Mouse (Mus musculus) common myeloid progenitor, adult 5-6 weeks (primary cell): ENCODE results near the gene Micall1. TPM values are rescaled to one million over a fixed set of nuclear protein-coding genes. Genes with fewer than 3 reads are reported as not detected.

Experiments
- ATAC-seq: replicated peaks from 2 replicates; pipeline ENCODE4 v1.8.0; 2016; ENCODE audit warnings: low read depth, mild to moderate bottlenecking, moderate TSS enrichment, inconsistent platforms; ENCODE audit not compliant: poor library complexity, severe bottlenecking
- total RNA-seq: library from RNA; stranded (forward); fragments of 200-1000, 187-1606 nt; gene quantifications from 2 replicates; pipeline ENCODE4 v1.2.3, GENCODE M21; 2017

Micall1 gene
- total RNA-seq, 1 experiment from 2014 or later = 2.5 TPM

DNA sequence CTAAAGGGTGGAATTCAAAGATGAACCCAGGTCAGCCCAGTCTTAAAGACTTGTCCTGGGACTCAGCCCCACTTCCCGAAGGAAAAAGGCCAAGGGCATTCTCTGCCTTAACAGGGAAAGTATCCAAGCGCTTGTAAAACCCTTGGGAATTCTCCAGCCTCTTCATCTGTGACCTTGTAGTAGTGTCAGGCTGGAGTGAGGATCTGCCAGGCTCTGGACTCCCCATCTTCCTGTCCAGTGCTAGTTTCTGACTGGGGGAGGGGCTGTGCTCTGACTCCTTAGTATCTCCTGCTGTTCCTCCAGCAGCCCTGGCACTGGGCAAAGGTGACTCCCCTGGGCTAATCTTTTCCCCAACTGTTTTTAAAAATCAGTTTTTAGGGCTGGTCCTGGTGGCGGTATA, 12.1 kb upstream of the Micall1 start:
- no peak for ATAC-seq

DNA sequence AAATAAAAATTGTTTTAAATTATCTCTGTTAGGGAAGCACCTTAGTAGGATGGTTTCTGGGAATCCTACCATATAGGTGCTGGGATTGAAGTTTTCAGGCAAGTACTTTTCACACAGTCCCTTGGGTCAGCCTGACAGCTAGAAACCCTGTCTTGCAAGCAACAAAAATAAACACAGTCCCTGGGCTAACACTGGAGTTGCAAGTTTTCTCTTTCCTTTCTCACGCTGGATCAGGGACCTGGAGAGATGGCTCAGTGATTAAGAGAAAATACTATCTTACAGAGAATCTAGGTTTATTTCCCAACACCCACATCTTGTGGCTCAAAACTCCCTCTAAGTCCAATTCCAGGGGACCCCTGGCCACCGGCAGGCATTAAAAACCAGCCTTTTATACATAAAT, 11.6 kb upstream of the Micall1 start:
- ATAC-seq = no peak

DNA sequence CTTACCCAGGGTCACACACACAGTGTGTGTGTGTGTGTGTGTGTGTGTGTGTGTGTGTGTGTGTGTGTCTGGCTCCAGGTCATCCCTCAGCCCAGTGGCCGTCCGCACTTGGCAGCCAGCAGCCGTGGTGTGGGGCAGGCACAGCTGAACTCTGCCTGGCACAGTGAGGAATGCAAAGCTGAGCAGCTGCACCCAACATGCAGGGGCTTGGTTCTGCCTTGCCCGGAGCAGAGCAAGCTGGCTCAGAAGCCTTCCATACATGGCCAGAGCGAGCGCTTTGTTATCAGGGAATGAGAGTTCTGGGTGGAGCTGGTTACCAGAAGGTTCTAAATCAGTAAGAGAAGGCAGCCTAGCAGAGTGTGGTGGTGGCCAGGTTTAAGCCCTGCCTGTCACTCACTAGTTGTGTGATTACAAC, 11.1 kb upstream of the Micall1 start:
- 0 out of 2 replicates have a peak, but pooled peaks have one; percentile 28 for ATAC-seq

DNA sequence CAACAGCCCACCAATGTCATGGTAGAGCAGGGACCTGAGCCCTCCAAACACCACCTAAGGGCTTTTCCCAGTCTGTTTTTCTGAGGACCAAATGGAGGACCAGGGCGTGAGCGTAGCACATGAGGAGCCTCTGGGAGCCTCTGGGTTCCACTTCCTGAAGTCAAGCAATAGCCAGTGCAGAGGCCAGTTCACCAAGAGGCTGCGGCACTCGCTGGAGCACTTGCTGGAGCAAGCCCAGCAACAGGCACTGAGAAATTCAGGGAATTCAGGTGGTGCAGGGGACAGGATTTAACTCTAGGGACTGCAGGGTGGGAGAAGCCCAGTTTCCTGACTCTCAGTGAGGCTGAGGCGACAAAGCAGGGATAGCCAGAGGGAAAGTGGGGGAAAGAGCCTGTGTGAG, 10.5 kb upstream of the Micall1 start:
- no peak for ATAC-seq

DNA sequence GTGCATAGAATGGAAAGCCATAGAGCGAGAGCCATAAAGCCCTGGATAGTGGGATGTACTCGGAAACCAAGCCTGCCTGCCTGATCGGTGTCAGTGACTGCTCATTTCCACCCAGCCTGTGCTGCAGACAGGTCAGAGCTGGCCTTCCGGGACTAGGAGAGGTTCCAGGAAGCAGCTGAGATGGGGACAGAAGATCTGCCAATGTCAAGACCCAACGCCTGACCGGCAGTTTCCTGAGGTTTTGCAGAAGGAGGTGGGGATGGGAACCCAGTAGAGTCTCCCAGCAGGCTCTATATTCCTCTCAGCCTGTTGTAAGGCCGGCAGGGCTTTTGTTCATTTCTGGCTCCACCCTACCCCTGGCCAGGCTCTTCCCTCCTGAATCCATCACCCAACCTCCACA, 9.8 kb upstream of the Micall1 start:
- peak; percentile 45; the same call in 1 of the 2 replicates for ATAC-seq

DNA sequence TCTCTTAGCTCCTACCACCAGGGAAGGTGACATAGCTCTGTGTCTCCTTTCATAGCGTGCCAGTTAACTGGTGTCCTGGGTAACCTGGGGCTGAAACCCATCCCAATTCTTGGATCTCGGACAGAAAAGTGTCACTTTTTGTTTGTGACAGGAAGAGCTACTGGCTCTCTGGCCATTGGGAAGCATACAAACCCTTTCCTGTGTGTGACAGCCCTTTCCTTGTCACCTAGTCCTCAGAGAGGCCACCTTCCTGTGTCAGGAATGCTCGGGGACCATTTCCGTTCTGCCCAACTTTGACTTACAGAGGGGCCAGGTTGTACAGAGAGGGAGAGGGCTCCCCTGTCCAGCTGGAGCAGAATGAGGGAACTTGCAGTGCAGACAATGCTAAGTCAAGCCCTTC, 9.2 kb upstream of the Micall1 start:
- no peak for ATAC-seq

DNA sequence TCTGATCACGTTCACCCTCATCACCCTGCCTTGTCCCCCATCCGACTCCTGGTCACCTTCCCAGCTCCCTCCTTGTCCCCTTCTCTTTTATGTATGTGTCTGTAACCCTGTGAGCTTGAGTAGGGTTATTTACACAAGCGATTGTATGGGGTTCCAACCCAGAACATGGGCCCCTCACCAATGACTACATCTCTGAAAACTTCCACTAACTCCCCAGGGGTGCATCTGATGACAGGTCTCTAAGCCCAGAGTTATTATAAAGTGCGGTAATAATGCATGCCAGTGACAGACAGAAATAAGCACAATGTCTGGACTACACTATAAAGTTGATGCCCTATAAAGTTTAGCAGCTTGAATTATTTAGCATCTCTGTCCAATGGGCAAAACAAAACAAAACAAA, 8.3 kb upstream of the Micall1 start:
- ATAC-seq = no peak

DNA sequence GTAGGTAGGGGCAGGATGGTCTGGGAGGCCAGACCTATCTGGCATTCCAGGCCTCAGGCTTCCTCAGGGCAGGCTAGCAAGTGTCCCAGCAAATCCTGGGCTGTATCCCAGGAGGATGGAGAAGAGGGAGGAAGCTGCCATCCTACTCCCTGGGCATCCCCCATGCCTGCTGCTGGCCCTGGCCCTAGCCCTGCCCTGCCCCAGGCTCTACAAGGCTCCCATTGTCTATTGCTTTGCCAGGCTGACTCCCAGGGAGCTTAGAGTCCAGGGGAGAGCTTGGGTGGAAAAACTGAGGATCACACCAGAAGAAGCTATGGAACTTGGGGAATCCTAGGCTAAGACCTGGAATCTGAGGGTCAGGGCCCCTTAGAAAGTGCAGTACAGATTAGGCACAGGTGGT, 7.2 kb upstream of the Micall1 start:
- ATAC-seq = no peak

DNA sequence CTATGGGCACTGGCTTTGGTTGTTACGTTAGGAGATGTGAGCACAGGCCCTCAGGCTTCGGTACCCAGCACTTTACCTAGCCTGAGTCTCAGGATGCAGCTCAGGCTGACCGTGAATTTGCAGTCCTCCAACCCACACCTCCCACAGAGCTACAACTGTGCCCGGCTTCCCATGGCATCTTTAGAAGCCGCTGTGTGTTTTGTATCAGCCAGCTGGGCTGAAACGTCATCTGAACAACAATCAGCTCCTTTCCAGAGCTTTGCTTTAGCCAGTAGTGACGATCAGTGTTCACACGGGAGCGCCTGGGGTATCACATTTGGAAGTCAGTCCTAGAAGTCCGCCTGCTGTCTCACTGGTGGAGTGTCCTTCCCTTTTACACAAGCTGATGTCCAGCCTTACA, 5.4 kb upstream of the Micall1 start:
- ATAC-seq = no peak

DNA sequence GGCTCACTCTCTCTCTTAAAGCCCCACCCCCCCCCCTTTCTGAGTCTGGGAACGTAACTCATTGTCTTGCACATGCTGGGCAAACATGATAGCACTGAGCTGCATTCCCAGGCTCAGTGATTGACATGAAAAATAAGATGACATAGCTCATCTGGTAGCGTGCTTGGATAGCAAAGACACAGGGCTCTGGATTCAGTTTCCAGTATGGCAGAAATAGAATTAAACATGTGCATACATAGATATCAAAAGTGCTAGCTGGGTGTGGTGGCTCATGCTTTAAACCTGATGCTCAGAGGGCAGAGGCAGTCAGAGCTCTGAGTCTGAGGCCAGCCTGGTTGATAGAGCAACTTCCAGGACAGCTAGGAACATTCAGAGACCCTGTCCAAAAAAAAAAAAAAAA, 2.9 kb upstream of the Micall1 start:
- peak; percentile 17; the same call in 1 of the 2 replicates for ATAC-seq

DNA sequence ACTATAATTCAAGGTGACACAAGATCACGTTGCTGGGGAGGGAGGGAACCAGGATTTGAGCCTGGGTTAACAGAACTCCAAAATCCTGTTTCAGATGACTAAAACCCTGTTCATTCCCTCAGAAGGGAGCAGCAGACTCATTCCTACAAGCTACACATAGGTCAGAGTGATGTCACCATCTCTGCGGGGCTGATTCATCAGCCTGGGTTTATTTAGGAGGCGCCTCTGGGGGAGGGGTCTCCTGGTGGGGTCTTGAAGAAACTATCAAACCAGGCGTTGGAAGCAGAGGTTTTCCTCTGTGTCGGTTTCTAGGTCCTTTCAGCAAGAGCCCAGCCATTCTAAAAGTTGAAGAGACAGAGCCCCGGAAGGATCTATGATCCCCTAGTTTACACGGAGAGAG, 732 bp upstream of the Micall1 start:
- no peak for ATAC-seq

DNA sequence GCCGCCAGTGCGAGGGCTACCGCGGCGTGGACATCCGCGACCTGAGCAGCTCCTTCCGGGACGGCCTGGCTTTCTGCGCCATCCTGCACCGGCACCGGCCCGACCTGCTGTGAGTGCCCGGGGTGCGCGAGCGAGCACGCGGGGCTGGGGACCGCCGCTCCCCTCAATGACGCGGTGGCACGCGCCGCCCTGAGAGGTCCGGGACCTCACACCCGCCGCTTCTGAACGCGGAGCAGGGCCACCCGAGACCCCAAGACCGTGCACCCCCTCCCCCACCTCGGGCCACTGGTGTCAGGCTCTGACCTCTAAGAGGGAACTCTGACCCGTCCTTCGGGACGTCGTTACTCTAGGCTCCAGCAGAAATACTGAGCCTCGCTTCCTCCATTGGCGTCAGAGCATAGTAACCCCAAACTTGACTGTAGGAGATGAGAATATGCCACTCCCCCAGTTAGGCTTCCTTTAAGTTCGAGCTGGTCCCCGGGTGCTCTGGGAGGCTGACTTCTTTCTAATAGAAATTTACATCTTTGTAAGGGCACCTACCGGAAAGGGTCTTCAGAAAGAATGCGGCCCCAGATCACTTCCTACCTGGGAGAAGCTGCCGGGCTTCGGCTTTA, 730 bp downstream of the Micall1 start:
- peak; percentile 43 for ATAC-seq

DNA sequence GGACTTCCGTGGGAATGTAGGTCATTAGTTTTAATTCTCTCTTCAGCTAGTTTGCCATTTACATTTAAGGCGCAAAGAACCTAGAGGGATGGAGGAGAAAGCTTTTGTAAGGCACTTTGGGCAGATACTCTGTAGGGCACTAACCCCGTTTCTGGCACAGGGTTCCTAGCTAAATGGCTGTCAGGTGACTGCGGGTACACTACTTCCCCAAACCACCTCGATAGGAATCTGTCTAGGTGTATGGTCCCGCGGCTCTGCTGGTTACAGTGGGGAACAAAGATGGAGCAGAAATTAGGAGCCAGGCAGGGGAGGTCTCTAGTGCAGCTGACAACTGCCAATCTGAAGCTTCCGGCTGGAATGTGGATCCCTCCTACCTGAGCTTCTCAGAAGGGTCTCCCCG, 1.3 kb downstream of the Micall1 start:
- no peak for ATAC-seq

DNA sequence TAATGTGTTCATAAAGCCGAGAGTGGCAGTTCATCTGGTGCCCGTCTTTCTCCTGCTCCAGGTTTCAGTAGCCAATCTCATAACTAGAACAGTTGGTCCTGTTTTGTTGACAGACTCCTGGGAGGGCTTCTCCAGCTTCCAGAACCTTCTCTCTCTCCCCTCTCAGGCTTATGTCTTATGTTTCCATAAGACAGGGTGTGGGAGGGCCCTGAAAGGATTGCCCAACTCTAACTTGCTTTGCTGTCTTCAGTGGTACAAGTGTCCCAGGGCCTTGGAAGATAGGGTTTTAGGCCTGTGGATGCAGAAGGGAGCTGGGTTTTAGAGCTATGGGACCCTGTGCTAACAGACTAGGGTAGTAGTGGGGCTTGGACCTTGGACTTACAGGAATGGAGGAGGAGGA, 1.8 kb downstream of the Micall1 start:
- no peak for ATAC-seq

DNA sequence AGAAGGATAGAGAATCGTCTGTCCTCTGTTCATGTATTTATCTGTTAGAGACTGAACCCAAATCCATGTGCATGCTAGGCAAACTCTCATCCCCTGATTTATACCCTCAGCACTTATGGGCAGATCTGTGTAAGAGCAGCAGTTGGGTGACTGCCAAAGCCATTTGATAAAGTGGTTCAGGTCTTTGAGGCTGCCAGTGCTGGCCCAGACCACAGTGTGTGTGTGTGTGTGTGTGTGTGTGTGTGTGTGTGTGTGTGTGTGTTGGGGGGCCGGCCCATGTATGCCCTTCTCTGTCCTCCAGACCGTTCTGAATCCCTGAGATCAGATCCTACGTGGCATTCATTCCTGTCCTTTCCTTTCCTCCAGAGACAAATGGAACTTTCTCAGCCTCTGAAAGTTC, 3.1 kb downstream of the Micall1 start:
- ATAC-seq = no peak

DNA sequence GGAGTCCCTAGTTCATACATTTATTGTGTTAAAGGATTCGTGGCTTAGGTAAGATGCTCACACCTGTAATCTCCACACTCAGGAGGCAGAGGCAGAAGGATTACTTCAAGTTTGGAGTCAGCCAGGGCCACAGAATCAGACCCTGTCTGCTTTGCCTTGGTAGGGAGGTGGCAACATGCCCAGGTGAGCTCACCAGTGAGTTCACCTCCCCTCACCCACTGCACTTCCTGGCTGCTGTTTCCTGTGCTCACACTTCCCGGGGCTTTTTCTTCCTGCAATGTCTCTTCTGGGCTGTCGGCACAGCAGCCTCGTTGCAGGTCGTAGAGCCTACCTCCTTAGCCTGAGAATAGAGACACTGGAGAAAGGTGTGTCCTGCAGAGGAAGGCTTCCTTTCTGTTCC, 6.6 kb downstream of the Micall1 start:
- no peak for ATAC-seq

DNA sequence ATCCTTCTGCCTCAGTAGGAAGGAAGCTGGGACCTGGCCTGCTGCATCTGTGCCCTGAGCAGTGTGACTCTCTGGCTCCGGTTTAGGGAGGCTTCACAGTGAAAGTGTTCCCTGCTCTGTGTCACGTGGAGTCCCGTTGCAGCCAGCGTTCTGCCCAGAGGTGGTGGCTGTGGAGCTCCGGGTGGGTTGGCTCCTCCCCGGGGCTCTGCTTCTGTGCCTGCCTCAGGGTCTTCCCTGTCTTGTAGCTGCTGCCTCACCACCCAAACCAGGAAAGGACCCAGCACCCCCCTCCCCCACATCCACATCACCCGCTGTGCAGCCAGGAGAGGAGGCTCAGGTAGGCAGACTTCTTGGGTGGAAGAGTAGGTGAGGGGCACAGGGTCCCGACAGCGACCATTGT, 10.8 kb downstream of the Micall1 start:
- ATAC-seq = no peak

DNA sequence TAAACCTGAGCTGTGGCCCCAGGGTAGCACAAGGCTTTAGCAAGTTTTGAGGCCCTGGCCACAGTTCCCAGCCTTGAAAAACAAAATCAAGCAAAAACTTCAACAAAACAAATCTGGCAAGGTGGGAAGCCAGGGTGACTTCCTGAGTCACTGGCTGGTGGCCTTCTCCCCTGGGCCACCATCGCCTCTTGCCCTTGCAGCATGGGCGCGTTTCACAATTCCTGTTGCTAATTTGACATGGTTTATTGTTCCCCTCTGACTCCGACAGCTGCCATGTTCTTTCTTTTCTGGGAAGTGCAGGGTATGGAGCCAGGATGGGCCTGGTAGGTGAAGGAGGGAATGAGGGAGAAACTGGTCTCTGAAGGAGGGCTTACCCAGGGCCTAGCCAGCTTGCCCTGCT, 13.4 kb downstream of the Micall1 start:
- no peak for ATAC-seq

DNA sequence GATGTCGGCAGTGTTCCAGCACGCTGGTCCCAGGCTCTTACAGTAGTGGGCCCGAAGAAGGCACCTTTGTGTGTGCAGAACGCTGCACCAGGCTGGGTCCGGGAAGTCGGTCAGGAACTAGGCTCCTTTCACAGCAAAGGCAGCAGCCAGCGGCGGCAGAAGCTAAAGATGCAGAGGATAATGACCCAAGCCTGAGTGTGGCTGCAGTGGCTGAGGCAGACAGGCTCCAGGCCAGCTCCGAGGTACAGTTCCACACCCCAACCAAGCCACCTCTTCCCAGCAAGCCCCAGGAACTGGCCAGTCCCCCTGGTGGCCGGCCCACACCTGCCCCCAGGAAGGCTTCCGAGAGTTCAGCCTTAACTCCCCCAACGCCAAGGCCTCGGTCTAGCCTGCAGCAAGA, 13.8 kb downstream of the Micall1 start:
- ATAC-seq = no peak

DNA sequence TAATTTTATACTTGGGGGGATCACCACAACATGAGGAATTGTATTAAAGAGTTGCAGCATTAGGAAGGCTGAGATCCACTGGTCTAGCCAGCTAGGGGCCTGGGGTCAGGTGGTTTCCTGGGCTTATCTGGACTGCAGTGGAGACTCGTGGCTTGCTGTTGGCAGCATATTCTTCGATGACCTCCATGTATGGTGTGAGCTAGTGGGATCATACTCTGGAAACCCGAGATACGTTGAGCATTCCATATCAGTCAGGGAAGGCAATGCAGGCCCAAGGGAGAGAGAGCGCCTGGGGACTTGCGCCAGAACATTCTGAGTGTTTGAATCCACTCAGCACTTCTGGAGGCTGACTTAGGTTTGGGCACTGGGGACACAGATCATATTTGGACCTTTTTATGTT, 15.1 kb downstream of the Micall1 start:
- no peak for ATAC-seq

DNA sequence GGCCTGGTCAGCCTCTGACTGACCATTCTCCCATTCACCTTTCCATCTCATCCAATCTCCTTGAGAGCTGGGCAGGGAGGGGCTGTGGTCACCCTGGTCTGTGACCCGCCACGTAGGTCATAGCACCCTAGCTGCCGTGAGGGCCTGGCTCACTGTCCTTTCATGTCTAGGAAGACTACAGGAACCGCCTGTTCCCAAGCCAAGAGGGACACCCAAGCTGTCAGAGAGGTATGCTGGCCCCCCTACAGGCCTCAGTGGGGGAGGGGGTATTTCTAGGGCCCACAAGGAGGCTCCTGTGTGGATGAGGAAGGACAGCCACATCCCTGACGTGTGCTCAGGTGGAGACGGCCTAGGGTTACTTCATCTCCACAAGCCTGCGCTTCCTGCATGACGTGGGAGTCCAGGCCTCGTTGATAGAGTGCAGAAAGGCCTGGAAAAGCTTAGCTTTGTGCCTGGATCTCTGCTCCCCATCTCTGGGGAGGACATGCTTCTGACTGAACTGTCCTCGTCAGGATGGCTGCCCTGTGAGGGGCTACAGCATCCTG, 15.7 kb downstream of the Micall1 start:
- no peak for ATAC-seq

DNA sequence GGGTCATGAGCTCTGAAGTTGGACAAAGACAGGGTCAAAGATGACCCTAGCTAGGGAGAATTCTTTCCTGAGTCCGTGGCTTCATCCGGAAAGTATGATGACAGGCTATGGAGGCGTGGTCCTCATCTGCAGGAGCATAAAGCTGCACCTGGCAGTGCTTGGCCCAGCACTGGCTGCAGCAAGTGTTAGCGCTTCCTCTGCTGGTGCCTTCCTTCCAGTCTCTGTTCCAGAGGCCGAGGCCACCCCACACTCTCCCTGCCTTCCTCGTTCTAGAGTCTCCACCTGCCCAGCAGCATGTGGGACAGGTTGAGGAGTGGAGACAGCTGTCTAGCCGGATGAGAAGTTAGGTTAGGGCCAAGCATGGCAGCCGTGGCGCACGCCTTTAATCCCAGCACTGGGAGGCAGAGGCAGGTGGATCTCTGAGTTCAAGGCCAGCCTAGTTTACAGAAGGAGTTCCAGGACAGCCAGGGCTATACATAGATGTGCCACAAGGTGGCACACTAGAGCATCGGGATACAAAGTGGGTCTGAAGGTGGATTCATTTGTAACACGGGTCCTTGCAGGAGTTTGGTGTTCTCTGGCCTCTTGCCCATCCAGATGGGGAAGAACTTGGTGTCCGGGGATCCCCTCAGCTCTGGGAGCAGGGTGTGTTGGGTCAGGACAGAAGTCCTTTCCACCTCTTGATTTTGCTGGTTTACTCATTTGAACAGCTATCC, 17.7 kb downstream of the Micall1 start:
- peak; percentile 61; the same call in 1 of the 2 replicates for ATAC-seq
